Mouse (Mus musculus): ENCODE results near the gene Ltbp2.

Ltbp2 gene

GRCm38 (mm10) chr12:84806010-84806409, 70.3 kb downstream of the Ltbp2 start:
- in situ Hi-C loops (cut with MboI, MseI): no loop called here

- in situ Hi-C loops (cut with MboI, MseI): no loop called here
These were observed 71.0 kb downstream of the Ltbp2 start for GRCm38 (mm10) chr12:84805228-84805842.

- in situ Hi-C loops (cut with MboI, MseI): loop anchor here (5.0 kb wide), 1 partner anchor 70 kb away; no protein-coding TSS in a partner anchor
These were observed 73.7 kb downstream of the Ltbp2 start for GRCm38 (mm10) chr12:84802625-84803024.

- in situ Hi-C loops (cut with MboI, MseI): loop anchor here (5.0 kb wide), 1 partner anchor 71 kb away; no protein-coding TSS in a partner anchor
These were observed 74.7 kb downstream of the Ltbp2 start for GRCm38 (mm10) chr12:84801532-84802110.

GRCm38 (mm10) chr12:84800419-84800818, 75.9 kb downstream of the Ltbp2 start:
- in situ Hi-C loops (cut with MboI, MseI): loop anchor here (5.0 kb wide), 1 partner anchor 72 kb away; no protein-coding TSS in a partner anchor

- in situ Hi-C loops (cut with MboI, MseI): no loop called here
These were observed 77.2 kb downstream of the Ltbp2 start for GRCm38 (mm10) chr12:84799086-84799485.

GRCm38 (mm10) chr12:84794647-84795046, 81.7 kb downstream of the Ltbp2 start:
- in situ Hi-C loops (cut with MboI, MseI): no loop called here

GRCm38 (mm10) chr12:84792629-84793028, 83.7 kb downstream of the Ltbp2 start:
- in situ Hi-C loops (cut with MboI, MseI): no loop called here

- in situ Hi-C loops (cut with MboI, MseI): no loop called here
These were observed 85.5 kb downstream of the Ltbp2 start for GRCm38 (mm10) chr12:84790853-84791252.

GRCm38 (mm10) chr12:84786091-84786490, 90.2 kb downstream of the Ltbp2 start:
- in situ Hi-C loops (cut with MboI, MseI): no loop called here

- in situ Hi-C loops (cut with MboI, MseI): no loop called here
These were observed 91.5 kb downstream of the Ltbp2 start for GRCm38 (mm10) chr12:84784604-84785381.

GRCm38 (mm10) chr12:84776229-84776628, 100.1 kb downstream of the Ltbp2 start:
- in situ Hi-C loops (cut with MboI, MseI): no loop called here

- in situ Hi-C loops (cut with MboI, MseI): no loop called here
These were observed 102.0 kb downstream of the Ltbp2 start for GRCm38 (mm10) chr12:84774376-84774775.

GRCm38 (mm10) chr12:84773476-84773875, 102.9 kb downstream of the Ltbp2 start:
- in situ Hi-C loops (cut with MboI, MseI): no loop called here

GRCm38 (mm10) chr12:84772726-84773441, 103.4 kb downstream of the Ltbp2 start, which contains the start of the genes Npc2 and Isca2:
Gene Npc2, minus strand, starts transcription at chr12:84773152.
Gene Isca2, plus strand, starts transcription at chr12:84773251.
- in situ Hi-C loops (cut with MboI, MseI): no loop called here

- in situ Hi-C loops (cut with MboI, MseI): no loop called here
These were observed 104.3 kb downstream of the Ltbp2 start for GRCm38 (mm10) chr12:84771981-84772520.

GRCm38 (mm10) chr12:84769624-84770023, 106.7 kb downstream of the Ltbp2 start:
- in situ Hi-C loops (cut with MboI, MseI): no loop called here

- in situ Hi-C loops (cut with MboI, MseI): no loop called here
These were observed 108.8 kb downstream of the Ltbp2 start for GRCm38 (mm10) chr12:84767510-84767909.

GRCm38 (mm10) chr12:84766113-84766735, 110.1 kb downstream of the Ltbp2 start:
- in situ Hi-C loops (cut with MboI, MseI): no loop called here

- in situ Hi-C loops (cut with MboI, MseI): no loop called here
These were observed 110.8 kb downstream of the Ltbp2 start for GRCm38 (mm10) chr12:84765506-84765905.

GRCm38 (mm10) chr12:84764756-84765155, 111.6 kb downstream of the Ltbp2 start:
- in situ Hi-C loops (cut with MboI, MseI): no loop called here

All from T-helper 1 cell (primary cell).